Mouse (Mus musculus) liver, adult 2 months (tissue): Measurements from ENCODE around the gene Plcz1.

ENCODE experiments used
- CTCF ChIP-seq: fragments of 200-500 bp; IDR thresholded peaks from 2 replicates; pipeline ENCODE4 v1.5.1; 2011; ENCODE audit warnings: low read depth, low read length, control low read depth
- POLR2A ChIP-seq: fragments of 200-500 bp; IDR thresholded peaks from 2 replicates; pipeline ENCODE4 v1.6.1; 2011; ENCODE audit warnings: low read length, control low read depth; ENCODE audit not compliant: insufficient read depth; ENCODE audit errors: extremely low read depth

DNA sequence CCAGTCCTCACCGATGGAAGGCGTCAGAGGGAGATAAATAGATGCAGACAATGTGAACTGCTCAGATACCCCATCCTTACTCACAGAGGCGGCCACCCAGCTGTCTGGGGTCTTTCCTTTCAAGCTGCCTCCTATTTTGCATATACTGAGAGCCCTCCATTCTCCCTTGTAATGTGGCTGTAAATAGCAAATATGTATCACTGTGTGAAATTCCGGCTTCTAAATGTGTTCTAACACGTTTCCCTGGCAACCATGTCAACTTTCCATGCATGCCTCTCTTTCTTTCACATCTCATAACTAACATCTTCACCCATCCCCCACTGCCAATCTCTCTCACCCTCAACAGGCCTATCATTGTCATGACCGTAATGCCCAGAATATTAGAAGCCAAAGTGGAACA lies 74.6 kb downstream of the Plcz1 start:
- no peak for TF ChIP-seq POLR2A
- TF ChIP-seq CTCF = no peak
